Mouse (Mus musculus) megakaryocyte, embryonic 14.5 days (primary cell): Measurements from ENCODE around the gene Repin1.

ENCODE experiments used
- FLI1 ChIP-seq: IDR thresholded peaks from 2 replicates; pipeline ENCODE4 v1.6.1; 2012; ENCODE audit warnings: low read length, inconsistent platforms, mixed read lengths
- GATA1 ChIP-seq: IDR thresholded peaks from 3 replicates; pipeline ENCODE4 v1.6.1; 2012; ENCODE audit warnings: mixed read lengths, low read length, inconsistent platforms, borderline replicate concordance

DNA sequence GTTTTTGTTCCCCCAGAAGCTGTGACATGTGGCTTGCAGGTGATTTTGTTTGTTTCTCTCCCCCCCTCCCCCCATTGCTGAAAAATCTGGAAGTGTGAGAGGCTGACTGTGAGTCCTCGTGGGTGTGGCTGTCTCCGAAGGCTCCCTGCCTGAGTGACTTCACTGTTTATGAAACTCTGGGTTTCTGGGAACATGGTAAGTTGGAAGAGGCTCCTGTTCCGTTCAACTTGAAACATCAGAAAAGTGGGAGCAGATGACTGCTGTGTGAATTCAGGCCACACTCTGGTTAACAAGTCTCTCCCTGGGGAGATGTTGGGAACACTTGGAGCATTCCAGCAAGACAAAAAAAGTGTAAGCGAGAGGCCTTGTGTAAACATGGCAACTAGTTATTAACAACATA, 46.8 kb upstream of the Repin1 start:
- TF ChIP-seq GATA1 (no peak), FLI1 (no peak)
